Mouse (Mus musculus) kidney, embryonic 16.5 days (tissue): ENCODE results near the gene Mamdc4. TPM values are rescaled to one million over a fixed set of nuclear protein-coding genes. Genes with fewer than 3 reads are reported as not detected.

ENCODE experiments used
- ATAC-seq: fragments of 200-750 bp; cut with Nextera tagmentation; 2 replicates; pipeline ENCODE4 v1.8.0; 2017; ENCODE audit warnings: moderate TSS enrichment; ENCODE audit not compliant: low FRiP score, low TSS enrichment
- H3K27ac ChIP-seq: fragments of 300-500 bp; sonication (generic); 2 replicates; pipeline ENCODE4 v1.5.1; 2014; ENCODE audit warnings: low read length
- H3K27me3 ChIP-seq: fragments of 300-500 bp; sonication (generic); 2 replicates; pipeline ENCODE4 v1.6.1; 2014; ENCODE audit warnings: low read length, control low read depth, mixed read lengths; ENCODE audit not compliant: insufficient read depth
- H3K36me3 ChIP-seq: fragments of 300-500 bp; sonication (generic); 2 replicates; pipeline ENCODE4 v1.6.1; 2014; ENCODE audit warnings: low read length, control low read depth, mixed read lengths; ENCODE audit not compliant: insufficient read depth
- H3K4me1 ChIP-seq: fragments of 300-500 bp; sonication (generic); 2 replicates; pipeline ENCODE4 v1.6.1; 2014; ENCODE audit warnings: low read length, control low read depth, mixed read lengths; ENCODE audit not compliant: insufficient read depth
- H3K4me2 ChIP-seq: fragments of 300-500 bp; sonication (generic); replicated peaks from 2 replicates; pipeline ENCODE4 v1.6.1; 2014; ENCODE audit warnings: low read depth, low read length
- H3K4me3 ChIP-seq: fragments of 300-500 bp; sonication (generic); 2 replicates; pipeline ENCODE4 v1.5.1; 2014; ENCODE audit warnings: mild to moderate bottlenecking, low read length
- H3K9ac ChIP-seq: fragments of 300-500 bp; sonication (generic); replicated peaks from 2 replicates; pipeline ENCODE4 v1.6.1; 2014; ENCODE audit warnings: low read length
- H3K9me3 ChIP-seq: fragments of 300-500 bp; sonication (generic); 2 replicates; pipeline ENCODE4 v1.6.1; 2016; ENCODE audit warnings: low read length, control low read depth
- WGBS: fragments of 180-500 bp; shearing (Covaris S2); extraction: QIAGEN DNeasy Blood & Tissue Kit; methylation state at CpG from one replicate; pipeline ENCODE4 v1.1.7; 2014; 5-methylcytosine and 5-hydroxymethylcytosine counted together
- polyA plus RNA-seq: library from polyadenylated mRNA; unstranded; fragments of >200 nt; fragmentation: Nextera tagmentation; extraction: Ambion mirVana; gene quantifications from 2 replicates; pipeline ENCODE4 v1.2.1, GENCODE M21; 2015

Gene Mamdc4
- polyA plus RNA-seq, 1 experiment from 2014 or later, result 14.7 TPM

GRCm38 (mm10) chr2:25577951-25578795 lies 3.5 kb upstream of the Mamdc4 start:
- ATAC-seq, result no peak
- Histone ChIP-seq H3K27me3 (peaks cover 55% of the 10 kb centered on the region), H3K4me3 (peak overlapping the region; percentile 29), H3K9ac (peak overlapping the region; percentile 52), H3K36me3 (no peaks in the 10 kb centered on the region), H3K4me1 (peaks cover 66% of the 10 kb centered on the region), H3K4me2 (peak overlapping the region; percentile 50), H3K9me3 (no peaks in the 10 kb centered on the region), H3K27ac (no peak overlapping the region)
- 4% methylated on average over 75 of the region's 75 CpGs for WGBS

GRCm38 (mm10) chr2:25576965-25577891 lies 2.6 kb upstream of the Mamdc4 start:
- no peak for ATAC-seq
- Histone ChIP-seq H3K27ac (no peak overlapping the region), H3K4me3 (peak overlapping the region; percentile 29), H3K36me3 (no peaks in the 10 kb centered on the region), H3K9ac (peak overlapping the region; percentile 52), H3K4me2 (peak overlapping the region; percentile 50), H3K4me1 (peaks cover 64% of the 10 kb centered on the region), H3K9me3 (no peaks in the 10 kb centered on the region), H3K27me3 (peaks cover 55% of the 10 kb centered on the region)
- WGBS, result 14% methylated on average over 92 of the region's 92 CpGs

GRCm38 (mm10) chr2:25576028-25576850 lies 1.6 kb upstream of the Mamdc4 start:
- peaks cover 57% of the 10 kb centered on the region for H3K4me1 ChIP-seq
- H3K9me3 ChIP-seq, result no peaks in the 10 kb centered on the region
- H3K9ac ChIP-seq, result no peak overlapping the region; the same call in 1 of the 2 replicates
- H3K27me3 ChIP-seq, result peaks cover 55% of the 10 kb centered on the region
- H3K4me3 ChIP-seq, result no peak overlapping the region
- WGBS, result 79% methylated on average over 16 of the region's 16 CpGs
- ATAC-seq, result no peak
- H3K36me3 ChIP-seq, result no peaks in the 10 kb centered on the region
- no peak overlapping the region for H3K4me2 ChIP-seq
- H3K27ac ChIP-seq, result no peak overlapping the region

GRCm38 (mm10) chr2:25575432-25576027 lies 885 bp upstream of the Mamdc4 start:
- Histone ChIP-seq H3K27ac (peak overlapping the region; percentile 91), H3K9me3 (no peaks in the 10 kb centered on the region), H3K4me3 (peak overlapping the region; percentile 69), H3K4me2 (peak overlapping the region; percentile 95), H3K27me3 (peaks cover 47% of the 10 kb centered on the region), H3K36me3 (no peaks in the 10 kb centered on the region), H3K9ac (peak overlapping the region; percentile 85), H3K4me1 (peaks cover 53% of the 10 kb centered on the region)
- WGBS, result 14% methylated on average over 21 of the region's 21 CpGs
- no peak for ATAC-seq

GRCm38 (mm10) chr2:25574136-25574535 lies 509 bp downstream of the Mamdc4 start:
- Histone ChIP-seq H3K27ac (peak overlapping the region; percentile 95; the same call in 1 of the 2 replicates), H3K27me3 (peaks cover 34% of the 10 kb centered on the region), H3K4me3 (peak overlapping the region; percentile 69), H3K36me3 (peaks cover 4% of the 10 kb centered on the region; the same call in 1 of the 2 replicates), H3K9me3 (no peaks in the 10 kb centered on the region), H3K9ac (peak overlapping the region; percentile 85), H3K4me2 (peak overlapping the region; percentile 95), H3K4me1 (peaks cover 44% of the 10 kb centered on the region)
- 17% methylated on average over 11 of the region's 11 CpGs for WGBS
- ATAC-seq, result no peak

- Histone ChIP-seq H3K4me3 (no peak overlapping the region), H3K4me2 (0 out of 2 replicates have a peak overlapping the region, but pooled peaks have one; percentile 95), H3K27me3 (peaks cover 23% of the 10 kb centered on the region), H3K36me3 (peaks cover 12% of the 10 kb centered on the region; the same call in 1 of the 2 replicates), H3K27ac (no peak overlapping the region), H3K9me3 (no peaks in the 10 kb centered on the region), H3K9ac (0 out of 2 replicates have a peak overlapping the region, but pooled peaks have one; percentile 27), H3K4me1 (peaks cover 34% of the 10 kb centered on the region)
- WGBS, result 89% methylated on average over 2 of the region's 2 CpGs
- ATAC-seq, result no peak
Observed at GRCm38 (mm10) chr2:25573068-25573467, 1.6 kb downstream of the Mamdc4 start.

GRCm38 (mm10) chr2:25571221-25571620 lies 3.4 kb downstream of the Mamdc4 start:
- peaks cover 12% of the 10 kb centered on the region; the same call in 1 of the 2 replicates for H3K36me3 ChIP-seq
- peaks cover 22% of the 10 kb centered on the region for H3K4me1 ChIP-seq
- H3K4me3 ChIP-seq, result no peak overlapping the region
- no peaks in the 10 kb centered on the region for H3K9me3 ChIP-seq
- peaks cover 4% of the 10 kb centered on the region for H3K27me3 ChIP-seq
- 90% methylated on average over 4 of the region's 4 CpGs for WGBS
- no peak overlapping the region for H3K9ac ChIP-seq
- ATAC-seq, result no peak
- H3K27ac ChIP-seq, result no peak overlapping the region
- no peak overlapping the region for H3K4me2 ChIP-seq

- peaks cover 16% of the 10 kb centered on the region for H3K4me1 ChIP-seq
- ATAC-seq, result no peak
- no peak overlapping the region for H3K4me3 ChIP-seq
- no peak overlapping the region for H3K27ac ChIP-seq
- H3K27me3 ChIP-seq, result no peaks in the 10 kb centered on the region
- H3K36me3 ChIP-seq, result peaks cover 25% of the 10 kb centered on the region
- WGBS, result 89% methylated on average over 3 of the region's 3 CpGs
- no peaks in the 10 kb centered on the region for H3K9me3 ChIP-seq
- H3K9ac ChIP-seq, result no peak overlapping the region
- H3K4me2 ChIP-seq, result no peak overlapping the region
Observed at GRCm38 (mm10) chr2:25569323-25569722, 5.3 kb downstream of the Mamdc4 start.
